Mouse (Mus musculus) mouse trophoblast stem cell (cell line): ENCODE results near the gene Rtn2.

Experiments
- in situ Hi-C, 2 experiments: fragments of 300-500 bp; cut with MseI, MboI; formaldehyde crosslinking; loops; 2 replicates in 1 of 2; 3 replicates in 1 of 2; pipeline ENCODE4 v1.15.1; 2025

Rtn2 gene

DNA sequence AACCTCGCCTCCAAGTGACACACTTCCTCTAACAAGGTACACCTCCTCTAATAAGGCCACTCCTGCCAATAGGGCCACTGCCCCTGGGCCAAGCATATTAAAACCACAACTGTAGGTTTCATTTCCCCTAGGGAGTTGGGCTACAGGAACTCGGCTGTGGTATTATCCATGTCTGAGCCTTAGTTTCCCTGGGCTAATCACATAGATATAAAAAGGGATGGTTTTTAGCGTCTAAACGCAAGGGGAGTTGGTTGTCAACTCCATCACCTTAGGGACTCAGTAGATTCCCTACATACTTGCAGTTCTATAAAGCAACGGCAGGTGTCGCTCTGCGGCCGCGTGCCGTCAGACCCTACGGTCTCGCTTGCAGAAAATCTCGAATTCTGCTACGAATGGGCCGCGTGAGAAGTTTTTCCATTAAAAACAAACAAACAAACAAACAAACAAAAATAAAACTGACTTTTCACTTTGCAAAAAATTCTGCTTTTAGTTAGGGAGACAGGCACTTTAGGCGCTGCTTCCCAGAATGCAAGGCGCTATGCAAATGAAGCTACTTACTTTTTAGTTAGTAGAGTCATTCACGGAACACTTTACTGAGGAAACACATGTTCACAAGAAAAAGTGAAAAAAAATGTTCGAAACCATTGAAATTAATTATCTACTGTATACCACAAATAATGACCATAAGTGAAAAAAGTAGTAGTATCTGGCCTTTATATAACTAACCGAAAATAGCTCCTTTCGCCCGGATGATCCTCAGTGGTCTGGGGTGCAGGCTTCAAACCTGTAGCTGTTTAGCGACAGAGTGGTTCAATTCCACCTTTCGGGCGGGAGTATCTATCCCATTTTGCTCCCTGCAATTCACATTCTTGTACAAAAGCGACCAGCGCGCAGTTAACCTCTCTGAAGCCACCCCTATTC lies 18.3 kb downstream of the Rtn2 start:
- in situ Hi-C loops: loop anchor here (5.0 kb wide), 1 partner anchor 42 kb away; the partner anchor contains the start of gene Ercc1 (in 2 of the 2)

DNA sequence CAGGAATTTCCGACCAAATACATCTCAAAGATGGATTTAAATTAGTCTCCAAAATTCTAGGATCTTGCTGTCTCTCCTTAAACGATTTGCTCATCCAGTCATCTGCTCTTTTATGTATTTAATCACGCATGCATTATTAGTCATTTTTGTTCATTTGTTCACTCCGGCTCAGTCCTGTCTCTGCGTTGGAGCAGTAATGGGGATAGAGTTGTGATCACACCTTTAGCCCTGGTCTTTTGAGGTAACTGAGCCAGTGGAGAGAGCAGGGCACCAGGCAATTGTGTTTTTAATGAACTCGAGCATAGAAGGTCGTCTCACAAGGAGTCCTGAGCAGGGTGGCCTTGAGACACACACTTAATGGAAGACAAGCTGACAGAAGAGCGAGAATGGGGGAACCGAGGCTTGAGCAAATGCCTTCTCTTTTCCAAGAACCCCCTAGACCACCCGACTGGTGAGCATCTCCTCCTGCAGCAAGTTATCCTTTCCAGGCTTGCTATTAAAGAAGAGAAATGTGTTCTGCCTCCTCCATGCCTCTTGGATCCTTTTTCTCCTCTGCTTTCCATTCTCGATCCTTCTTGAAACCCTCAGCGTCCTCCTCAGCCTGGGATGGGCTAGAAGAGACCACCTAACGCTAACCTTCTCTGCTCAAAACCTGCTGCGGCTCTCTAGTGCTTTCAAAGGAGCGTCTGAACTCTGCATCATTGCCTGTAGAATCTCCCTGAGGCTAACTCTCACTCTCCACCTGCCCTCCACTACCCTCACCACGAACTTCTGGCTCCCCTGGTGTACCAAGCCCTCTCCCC lies 19.2 kb downstream of the Rtn2 start:
- in situ Hi-C loops: loop anchor here (5.0 kb wide), 1 partner anchor 41 kb away; the partner anchor contains the start of gene Ercc1 (in 2 of the 2)

DNA sequence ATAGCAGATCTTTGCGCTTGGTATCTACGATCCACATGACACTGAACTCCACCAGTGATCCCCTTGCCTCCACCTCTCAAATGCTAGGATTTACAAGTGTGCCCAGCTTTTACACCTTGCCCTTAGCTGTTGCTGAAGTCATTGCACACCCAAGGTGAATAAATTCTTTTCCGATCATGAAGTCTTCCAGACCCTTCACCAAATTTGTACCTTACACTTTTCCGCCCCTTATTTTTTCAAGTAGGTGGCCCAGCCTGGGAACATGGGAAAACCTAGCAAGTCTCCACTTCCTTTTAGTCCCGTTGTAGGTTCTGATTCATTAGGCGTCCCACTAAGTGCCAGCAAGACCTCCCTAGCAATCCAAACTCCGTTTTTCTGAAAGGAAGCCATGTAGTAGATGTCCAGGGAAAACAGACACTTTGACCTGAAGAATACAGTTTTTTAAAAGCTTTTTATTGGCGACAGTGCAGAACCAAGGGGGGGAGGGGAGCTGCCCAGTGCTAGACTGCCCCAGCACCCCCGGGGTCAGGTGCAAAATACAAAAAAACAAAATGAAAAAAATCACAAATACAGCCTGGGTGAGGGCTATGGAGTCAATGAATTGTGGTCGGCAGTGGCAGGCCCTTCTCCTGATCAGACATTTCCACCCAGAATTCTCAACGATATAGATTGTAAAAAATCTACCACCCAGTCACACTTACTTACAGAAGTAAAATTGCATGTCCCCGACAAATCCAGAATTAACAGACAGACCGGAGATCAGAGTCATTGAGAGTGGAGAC lies 20.0 kb downstream of the Rtn2 start:
- in situ Hi-C loops: loop anchor here (5.0 kb wide), 1 partner anchor 40 kb away; the partner anchor contains the start of gene Ercc1 (in 2 of the 2)

DNA sequence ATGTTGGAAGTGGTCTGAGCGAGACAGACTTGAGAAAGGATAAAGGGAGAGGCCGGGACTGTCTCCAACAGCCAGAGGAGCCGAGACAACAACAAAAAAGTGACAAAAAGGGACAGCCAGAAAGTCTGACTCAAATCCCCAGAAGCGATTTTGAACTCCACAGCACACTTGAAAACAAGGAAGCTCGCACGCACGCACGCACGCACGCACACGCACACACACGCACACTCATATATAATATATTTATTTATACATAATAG lies 20.6 kb downstream of the Rtn2 start:
- in situ Hi-C loops: loop anchor here (5.0 kb wide), 1 partner anchor 39 kb away; the partner anchor contains the start of gene Ercc1 (in 2 of the 2)

DNA sequence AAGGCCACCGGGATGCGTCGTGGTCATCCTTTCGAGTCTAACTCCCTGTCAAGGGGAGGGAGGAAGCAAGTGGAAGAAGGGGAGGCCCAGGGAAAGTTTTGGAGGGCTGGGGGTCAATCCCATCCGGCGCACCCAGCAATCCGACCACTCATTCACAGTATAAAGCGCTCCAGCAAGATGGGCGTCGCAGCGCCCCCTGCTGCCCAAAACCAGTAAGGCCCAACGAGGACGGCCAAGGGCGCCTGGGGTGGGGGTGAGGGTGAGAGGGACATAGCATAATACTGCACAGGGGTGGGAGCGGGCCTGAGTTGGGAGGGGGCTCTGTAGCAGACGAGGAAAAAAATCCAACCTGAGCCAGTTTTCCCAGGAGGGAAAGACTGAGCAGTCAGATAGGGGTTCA lies 21.3 kb downstream of the Rtn2 start:
- in situ Hi-C loops: loop anchor here (5.0 kb wide), 1 partner anchor 39 kb away; the partner anchor contains the start of gene Ercc1 (in 2 of the 2)

DNA sequence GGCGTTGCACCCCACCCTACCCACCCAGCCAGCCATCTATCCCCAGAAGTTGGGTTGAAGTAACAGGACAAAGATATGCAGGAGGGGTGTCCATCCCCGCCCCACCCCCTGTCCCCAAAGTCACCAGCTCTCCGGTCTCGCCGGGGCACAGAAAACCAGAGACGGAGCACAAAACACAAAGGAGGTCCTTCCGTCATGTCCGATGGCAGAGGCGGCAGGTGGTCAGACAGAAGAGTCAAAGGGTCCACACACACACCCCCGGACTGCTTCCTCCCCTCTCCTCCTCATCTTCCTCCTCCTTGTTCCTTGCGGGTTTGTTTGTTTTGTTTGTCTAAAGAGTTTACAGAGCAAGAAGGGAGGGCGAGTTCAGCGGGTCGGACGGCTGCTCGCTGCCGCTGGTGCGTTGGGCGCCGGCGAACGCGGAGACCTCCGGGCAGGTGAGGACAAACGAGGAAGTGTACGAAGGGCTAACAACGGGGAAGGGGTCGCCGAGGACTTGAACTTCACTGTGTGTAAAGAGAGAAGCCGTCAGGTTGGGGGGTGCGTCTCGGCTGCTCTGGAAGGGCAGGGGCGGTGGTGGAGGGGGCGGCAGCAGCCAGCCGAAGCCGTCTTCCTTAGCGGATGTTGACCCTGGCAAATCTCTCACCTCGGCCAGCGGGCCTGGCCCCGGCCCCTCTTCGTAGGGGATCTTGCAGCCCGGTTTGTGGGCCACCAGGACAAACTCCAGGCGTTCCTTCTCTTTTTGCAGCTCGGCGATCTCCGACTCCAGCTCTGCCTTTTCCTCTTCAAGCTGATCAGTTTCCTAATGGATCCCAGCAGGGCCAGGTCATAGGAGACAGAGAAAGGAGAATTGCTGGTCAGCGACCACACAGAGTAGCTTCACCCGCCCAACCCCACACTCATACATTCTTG lies 22.3 kb downstream of the Rtn2 start:
- in situ Hi-C loops: loop anchor here (5.0 kb wide), 1 partner anchor 38 kb away; the partner anchor contains the start of gene Ercc1 (in 2 of the 2)

DNA sequence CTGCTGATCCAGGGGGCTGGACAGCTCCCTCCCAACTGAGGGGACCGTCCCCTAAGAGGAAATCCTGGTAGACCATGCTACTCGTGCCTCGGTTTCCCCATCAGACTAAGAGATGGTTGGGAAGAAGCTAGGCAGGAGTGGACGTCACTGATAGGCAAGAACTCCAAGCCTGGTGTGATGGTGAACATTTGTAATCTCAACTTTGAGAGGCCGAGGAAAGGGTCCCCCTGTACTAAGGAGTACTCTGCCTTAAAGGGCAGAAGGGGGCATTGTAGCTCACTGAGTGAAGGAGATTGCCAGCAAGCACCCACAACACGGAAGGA lies 22.9 kb downstream of the Rtn2 start:
- in situ Hi-C loops: no loop called here

DNA sequence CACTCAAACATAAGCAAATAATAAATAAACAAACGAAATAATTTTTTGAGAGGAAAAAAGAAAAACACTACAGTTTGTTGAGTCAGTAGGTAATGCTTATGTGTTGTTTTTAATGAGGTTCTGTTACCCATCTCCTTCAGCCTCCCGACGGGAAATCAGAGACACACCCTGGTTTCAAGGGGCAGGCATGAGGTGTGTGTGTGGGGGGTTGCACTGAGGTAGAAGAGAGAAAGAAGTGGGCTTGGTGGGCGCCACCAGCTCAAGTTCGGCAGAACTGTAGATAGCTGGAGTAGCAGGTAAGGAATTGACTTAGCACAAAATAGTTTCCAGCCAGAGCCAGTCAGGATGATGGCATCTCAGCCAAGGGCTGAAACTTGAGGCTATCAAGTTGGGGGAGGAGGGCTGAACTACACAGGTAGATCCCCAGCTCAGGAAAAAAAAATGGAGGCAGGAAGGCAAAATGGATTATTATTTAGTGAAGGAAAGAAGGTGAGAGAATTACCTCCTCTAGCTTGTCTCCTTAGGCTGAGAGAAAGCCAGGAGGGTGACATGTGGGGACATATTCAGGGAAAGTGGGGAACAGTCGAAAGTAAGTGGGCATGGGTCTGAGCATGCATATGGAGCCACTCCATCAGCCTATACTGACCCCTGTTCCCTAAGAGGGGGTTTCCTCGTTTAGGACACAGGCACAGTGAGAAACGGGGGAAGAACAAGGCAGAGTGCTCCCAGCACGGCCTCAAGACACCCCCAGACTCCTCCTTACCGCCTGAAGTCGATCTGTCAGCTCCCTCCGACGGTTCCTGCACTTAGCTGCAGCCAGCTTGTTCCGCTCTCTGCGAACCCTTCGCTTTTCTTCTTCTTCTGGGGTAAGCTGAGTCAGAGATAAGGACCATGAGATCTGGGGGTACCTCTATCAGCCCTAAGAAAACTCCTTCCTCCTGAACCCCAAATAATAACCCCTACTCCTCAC lies 23.7 kb downstream of the Rtn2 start:
- in situ Hi-C loops: no loop called here

DNA sequence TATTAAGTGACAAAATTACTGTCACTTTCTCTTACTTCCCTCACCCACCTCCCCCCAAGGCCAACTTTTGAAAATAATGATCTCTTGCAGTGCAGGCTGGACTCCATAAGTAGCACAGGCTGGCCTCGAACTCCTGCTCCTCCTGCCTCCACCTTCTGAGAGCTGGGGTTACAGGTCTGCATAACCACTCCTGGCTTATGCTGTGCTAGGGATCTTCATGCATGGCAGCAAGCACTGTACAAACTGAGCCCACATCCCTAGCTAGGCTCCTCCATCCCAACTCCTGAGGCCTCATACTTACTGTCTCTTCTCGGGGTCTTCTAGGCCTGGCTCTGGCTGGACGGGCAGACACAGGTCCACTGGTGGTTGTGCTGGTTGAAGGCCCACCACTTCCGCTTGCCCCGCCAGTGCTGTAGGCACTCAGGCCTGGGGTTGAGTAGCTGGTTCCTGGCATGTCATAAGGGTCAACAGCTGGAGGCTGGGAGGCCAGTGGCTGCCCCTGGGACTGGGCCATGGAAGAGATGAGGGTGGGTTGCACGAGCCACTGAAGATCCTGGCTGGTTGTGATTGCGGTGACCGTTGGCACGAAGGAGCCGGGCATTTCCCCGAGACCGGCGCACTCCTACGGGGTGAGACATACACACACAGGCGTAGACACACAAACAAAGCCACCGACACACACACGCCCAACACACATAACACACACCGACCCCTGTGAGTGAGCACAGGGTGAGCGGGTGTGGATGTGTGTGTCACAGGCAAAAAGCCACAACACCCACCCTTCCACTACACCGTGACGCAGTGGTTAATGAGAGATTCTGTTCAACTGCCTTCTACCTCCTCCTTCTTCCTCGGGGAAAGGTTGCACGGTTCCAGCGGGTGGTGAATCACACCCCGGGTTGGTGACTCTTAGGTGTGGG lies 24.7 kb downstream of the Rtn2 start:
- in situ Hi-C loops: no loop called here

DNA sequence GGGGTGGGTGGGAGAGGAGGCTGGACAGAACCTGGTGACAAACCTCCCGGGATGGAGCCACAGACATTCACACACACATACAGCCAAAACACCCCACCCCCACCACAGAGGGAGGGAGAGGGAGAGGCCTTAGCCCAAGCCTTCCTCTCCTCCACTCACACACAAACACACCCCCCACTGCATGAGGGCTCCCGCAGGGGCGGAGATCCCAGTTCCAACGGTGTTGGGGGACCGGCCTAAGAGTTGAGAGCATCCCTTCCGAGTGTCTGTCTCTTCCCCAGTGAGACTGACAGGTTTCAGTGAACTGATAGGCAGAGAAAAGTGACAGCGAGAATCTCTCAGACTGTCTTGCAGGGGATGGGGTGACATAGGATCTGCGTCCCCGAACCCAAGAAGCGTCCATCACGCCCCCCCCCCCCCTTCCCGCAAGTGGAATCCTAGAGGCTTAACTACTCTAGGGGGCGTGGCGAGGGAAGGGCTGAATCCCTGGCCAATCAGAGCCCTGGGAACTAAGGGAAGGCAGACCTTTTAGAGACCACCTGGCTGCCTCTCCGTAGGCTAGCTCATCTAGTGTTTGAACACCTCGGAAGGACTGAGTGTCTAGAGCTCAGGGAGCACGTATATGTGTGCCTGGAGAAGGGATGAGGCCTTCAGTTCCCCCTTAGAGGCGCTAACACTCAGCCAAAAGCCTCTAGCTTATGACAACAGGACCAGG lies 25.5 kb downstream of the Rtn2 start:
- in situ Hi-C loops: no loop called here

DNA sequence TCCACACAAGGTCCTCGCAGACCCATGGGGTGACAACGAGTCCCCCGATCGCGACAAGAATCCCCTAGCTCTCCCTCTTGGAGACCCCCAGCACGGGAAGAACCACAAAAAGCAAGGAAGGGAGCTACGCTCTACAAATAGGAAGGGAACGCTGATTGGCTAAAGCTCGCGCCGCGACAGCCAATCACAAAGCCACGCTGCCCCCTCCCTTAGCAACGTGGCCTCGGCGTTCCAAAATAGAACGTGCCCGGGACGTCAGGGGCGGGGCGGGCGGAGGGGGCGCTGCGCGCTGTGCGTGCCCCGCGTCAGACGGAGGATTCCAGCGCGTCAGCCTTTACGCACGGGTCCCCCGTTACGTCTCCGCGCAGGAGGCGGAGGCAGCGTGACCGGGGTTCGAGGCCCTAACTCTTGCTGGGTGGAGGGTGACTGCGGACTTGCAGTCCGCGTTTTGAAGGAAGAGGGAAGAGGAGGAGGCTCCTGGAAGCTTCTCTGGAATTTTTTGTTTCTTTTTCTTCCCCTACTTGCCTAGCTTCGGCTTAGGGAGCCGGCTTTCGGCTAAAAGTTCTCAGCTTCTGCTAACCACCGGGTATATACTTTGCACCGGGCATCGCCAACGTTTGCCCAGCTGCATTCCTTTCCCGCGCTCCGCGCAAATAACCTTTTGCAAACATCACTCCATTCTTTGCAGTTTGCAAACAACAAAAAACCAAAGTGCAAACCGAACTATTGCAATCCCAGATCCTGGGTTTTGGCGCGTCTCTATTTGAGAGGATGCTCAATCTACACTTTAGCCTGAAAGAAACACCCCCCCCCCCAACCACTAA lies 26.2 kb downstream of the Rtn2 start:
- in situ Hi-C loops: no loop called here

DNA sequence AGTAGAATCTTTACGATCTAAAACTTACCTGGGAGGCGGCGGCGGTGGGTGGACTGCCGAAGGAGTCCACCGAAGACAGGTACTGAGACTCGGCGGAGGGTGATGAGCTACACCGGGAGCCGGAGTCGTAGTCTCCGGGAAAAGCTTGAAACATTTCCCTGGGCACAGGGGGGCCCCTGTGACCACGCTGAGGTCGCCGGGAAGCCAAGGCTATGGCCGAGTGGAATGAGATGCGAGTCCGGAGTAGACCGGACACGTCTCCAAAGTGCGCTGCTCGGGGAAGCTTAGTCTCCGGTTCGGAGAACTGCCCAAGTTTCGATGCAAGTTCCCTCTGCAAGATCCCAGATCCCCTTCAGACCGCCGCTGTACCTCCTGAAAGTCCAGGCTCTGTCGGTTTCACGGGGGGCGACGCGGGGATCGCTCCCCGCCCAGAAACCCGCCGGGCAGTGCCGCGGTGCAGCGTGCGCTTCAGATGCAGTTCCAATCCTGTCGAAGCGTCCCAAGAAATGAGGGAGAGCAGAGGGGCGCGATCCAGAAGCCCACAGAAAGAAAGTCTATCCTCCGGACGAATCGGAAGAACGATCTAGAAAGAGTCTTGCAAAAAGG lies 27.0 kb downstream of the Rtn2 start:
- in situ Hi-C loops: no loop called here

DNA sequence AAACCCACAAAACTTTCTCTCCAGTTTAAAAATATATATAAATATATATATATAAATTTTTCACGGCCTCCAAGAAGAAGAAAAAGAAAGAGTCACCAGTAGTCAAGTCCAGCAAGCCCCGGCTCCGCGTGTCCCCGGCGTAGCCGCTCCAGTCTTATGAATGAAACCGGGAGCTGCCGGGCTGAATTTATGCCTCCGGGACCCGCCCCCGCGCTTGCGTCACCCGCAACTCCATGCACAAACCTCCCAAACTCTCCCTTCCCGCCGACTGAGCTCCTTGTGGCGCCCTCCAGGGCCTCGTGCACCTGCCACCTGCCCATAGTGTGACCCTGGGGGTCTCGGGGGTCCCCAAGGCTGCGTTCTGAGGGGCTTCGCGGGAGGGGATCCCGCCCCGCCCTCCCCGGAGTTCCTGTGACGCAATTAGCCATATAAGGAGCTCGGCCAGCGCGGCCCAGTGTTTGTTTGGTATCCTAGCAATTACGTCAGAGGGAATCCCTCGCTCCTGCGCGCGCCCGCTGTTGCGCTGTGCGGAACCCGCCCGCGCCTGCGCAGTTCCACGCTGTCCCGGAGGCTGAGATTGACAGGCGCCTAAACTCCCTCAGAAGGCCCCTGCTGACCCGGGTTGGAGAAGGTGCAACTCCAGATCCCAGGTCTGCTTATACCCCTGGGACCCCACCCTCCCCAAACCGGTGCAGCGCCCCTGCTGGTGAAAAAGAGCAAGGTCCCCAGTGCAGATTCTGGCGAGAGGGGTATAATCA lies 27.6 kb downstream of the Rtn2 start, which contains the start of gene Fosb:
Gene Fosb, minus strand, starts transcription at position 168 of the 758 bp plus-strand sequence.
- in situ Hi-C loops: no loop called here

DNA sequence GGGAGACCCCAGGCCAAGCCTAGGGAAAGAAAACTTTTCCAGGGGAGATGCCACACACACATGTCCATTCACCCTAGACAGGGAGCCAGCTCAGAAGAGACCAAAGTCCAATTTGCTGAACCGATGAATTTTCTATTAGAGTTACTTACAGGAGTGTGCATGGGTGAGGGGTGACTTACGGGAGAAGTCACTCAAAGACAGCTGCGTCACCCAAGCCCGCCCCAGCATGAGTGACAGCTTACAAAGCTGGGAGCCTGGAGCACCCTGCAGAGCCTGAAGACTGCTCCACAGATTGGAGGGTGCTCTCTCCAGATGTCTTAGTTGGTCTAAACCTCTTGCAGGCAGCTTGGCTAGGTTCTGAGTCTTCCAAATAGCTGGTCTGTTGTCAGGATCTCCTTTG lies 29.6 kb downstream of the Rtn2 start:
- in situ Hi-C loops: no loop called here

DNA sequence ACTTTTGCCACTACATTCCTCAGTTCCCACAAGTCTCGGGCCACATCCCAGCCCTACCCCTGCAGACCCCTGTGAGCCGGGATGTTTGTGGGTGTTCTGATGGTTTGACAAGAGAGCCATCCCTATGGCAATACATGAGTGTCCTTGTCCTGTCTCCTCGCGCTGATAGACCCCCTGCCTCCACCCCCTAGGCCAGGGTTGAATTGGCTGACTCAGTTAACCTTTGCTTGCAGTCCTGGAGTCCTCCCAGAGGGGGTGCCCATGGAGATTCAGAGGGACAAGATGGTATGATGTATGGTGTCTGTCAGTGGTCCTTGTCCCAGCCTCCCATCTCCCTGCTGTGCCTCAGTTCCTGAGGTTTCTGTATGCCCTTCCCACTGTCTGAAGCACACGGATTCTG lies 31.6 kb downstream of the Rtn2 start:
- in situ Hi-C loops: no loop called here
